Mouse (Mus musculus) embryo, embryonic 10.5 days (tissue): Measurements from ENCODE around the gene Gm49354.
"Not testable (repeated sequence)": the region's sequence is repeated elsewhere in the genome, so short reads cannot be mapped to it uniquely, and the experiment has no call there.

Experiments
- DNase-seq: peaks from one replicate; pipeline ENCODE4 v3.0.0-alpha.2; 2015; ENCODE audit warnings: low spot score

The Gm49354 gene

DNA sequence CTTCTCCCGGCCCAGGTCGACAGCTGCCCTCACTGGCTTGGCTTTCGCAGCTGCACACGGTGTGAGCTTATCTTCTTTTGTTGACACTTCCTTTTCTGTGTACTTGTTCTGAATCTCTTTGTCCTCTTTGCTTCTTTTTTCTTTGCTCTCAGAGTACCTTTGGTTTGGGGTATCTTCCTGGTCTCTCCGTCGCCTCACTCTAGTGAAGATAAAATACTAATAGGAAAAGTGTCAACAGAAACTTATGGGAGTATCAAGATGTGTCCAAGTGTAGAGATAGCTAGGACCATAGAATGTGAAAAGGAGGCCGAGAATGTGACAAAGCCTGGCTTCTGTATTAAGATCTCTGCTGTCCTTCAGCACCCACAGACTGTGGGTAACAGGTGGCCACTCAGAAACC lies at the start of gene Gm49354:
Gm49354 (minus strand) TSS at position 101 of the 400 bp plus-strand sequence.
- DNase-seq: no peak

DNA sequence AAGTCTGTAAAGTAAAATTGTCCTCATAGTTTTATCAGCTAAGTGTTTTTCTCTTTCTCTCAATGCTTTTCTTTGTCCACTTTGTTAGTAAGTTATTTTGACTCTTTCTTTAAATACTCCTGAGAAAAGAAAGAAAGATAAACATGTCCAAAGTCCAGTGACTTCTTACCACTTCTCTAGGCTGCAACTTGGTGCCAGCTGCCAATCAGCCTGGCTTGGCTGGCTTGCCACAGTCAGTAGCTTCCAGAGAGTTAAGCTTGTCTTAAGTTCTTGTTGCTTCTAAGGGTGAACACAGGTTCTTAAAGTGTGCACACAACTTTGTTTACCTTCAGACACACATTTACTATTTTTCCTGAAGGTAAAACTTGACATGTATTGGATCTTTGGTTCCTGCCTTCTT lies 43.9 kb upstream of the Gm49354 start:
- DNase-seq: no peak

DNA sequence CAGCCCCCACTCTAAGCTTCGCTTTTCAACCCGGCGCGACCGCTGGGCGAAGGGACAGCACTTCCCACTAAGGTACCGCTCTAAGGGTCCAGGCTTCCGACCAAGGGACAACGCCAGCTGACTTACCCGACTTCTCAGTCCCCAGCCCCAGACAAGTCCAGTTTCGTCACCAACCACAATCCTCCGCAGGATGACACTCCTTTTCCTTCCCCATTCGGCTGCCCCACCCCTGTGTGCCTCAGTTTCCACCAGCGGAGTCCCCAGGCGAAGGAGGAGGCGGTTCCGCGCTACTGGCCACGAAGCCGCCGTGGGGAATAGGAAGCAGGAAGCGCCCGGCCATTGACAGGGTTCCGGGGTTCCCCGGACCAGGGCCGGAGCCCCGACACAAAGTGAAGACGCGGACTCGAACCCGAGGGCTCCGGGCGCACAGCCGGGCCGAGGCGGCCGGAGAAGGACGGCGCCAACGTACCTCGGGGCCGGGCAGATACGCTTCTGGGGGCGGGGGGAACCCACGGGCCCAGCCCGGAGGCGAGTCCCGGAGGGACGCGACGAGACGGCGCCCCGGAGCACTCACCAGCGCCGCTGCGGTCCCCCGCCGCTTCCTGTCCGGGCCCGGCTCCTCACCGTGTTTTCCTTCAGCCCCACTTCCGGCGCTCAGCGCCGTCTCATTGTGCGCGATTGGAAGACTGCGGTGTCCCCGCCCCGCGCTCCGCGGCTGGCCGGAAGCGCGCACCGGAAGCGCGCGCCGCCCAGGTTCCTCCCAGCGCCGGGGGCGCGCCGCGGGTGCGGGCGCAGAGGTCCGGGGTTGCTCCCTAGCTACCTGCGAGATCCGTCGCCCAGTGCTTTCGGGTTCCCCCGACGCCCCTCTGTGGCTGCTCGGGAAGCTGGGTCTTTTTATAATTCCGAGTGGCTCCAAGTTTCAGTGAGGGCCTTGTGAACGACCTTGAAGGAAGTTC lies 40.7 kb upstream of the Gm49354 start, which contains the start of gene Tut7:
Tut7 (minus strand) TSS at position 641 of the 956 bp plus-strand sequence.
- DNase-seq: peak; percentile 96

DNA sequence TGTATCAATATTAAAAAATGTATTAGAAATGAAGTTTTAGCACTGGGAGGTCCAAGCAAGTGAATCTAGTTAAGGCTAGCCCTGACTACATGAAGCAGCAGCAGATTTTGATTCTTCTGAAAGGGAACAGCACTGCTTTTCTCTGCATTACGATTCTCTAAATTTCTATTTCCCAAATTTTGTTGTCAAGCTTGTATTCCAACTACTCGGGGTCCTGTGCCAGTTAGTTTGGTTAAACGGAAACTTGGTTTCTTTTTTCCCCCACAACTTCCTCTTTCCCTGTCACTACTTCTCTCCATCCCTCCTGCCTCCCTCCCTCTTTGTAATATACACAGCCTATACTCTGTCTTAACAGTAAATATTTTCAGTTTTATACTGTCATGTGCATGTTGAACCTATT lies 38.8 kb upstream of the Gm49354 start:
- no peak for DNase-seq

DNA sequence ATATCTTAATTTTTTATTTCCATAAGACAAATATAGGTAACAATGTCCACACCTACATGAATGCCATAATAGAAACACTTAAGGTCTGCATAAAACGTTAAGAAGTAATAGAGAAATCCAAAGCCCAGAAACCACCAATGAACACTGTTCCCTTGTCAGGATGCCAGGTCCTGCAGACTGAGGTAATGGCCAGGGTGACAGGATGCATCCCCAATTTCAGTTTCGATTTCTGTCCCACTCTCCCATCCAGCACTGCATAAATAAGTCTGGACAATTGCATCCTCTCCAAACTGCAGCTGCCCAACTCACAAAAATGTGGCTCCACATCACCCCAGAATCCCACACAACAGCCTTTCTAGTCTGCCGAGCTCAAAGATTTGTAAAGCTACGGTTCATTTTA lies 38.1 kb upstream of the Gm49354 start:
- DNase-seq: no peak

DNA sequence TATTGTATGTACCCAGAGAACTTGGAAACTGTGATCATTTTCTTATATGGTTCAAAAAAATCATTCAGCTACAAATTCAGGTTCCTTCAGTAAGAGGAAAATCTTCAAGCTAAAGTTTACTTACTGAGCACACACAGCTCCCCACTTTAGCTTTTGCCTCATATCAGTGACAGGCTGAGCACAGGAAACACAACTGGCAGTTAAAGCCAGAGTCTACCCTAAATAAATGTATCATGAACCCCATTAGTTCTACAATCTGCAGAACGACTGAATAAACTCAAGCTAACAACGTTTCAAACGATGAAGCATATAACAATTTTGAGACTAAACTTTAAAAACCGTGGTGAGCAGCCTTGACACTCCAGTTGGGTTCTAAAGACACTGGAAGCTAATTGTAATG lies 35.3 kb upstream of the Gm49354 start:
- no peak for DNase-seq

DNA sequence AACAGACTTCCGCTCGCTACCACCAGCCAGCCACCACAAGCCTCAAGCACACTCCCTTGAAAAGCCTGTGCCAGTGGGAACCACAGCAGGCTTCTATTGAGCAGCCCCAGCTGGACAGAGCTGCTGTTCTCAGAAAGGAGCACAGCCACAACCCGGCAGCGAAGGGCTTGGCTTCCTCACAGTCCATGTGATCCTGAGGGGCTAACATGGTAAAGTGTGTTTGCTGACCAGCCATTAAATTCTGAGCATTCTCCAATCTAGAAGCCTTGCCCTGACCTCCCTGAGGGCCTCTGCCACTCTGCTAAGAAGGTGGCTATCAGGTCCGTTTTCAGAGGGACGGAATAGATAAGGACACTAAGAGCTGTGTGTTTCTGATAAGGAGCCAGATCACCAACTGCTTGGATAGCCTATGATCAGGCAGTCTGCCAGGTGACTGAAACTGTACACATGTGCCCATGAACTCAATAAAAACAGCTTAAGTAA lies 32.1 kb upstream of the Gm49354 start:
- peak; percentile 6 for DNase-seq

DNA sequence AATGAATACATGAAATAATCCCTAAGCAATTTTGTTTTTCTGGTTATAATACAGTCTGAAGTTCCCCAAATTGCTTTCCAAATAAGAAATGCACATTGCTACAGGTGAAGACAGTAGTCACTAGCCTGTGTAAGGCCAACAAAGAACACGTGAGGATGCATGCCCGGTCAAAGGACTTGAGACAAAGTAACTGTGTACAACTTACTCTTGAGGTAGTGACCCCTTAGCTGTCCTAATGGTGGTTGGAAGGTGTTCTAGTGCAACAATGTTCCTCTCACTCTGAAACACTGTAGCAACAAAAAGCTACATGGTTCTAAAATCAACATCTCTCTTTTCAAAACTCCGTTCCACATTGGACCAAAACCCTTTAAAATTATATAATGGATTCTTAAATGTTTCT lies 29.5 kb upstream of the Gm49354 start:
- no peak for DNase-seq

DNA sequence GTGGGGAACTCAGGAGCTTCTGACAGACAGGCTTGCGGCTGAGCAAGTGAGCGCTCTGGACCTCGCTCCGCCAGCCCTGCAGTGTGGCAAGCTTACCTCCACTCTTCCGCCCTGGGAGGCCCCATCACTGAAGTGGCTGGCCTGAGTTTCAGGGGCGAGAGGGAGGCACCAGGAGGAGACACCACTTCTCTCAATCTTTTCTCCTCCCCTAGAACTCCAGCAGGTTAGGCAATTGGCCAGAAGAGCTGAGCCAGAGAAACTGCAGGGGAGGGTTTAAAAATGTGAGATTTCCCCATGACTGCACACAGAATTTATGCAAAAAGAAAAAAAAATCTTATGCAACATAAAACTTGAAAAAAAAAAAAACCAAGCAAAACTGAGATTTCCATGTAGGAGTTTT lies 19.0 kb upstream of the Gm49354 start:
- DNase-seq: no peak

DNA sequence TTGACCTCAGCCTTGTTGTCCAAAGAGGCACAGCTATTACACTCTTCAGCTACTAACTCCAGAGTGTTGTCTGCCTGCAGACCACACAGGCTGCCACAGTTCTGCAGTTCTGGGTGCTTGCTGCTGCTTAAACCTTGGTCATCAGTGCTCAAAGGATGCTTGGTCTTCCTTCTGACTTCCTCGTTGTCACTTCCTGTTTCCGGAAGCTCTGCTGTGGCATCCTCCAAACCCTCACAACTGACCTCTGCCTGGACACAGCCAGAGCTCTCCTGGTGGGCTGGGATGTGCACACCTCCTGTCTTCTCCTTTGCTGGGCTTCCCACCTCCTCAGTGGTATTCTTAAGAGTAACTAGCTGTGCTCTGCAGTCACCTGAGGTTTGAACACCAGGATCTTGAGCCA lies 18.0 kb upstream of the Gm49354 start:
- DNase-seq: no peak

DNA sequence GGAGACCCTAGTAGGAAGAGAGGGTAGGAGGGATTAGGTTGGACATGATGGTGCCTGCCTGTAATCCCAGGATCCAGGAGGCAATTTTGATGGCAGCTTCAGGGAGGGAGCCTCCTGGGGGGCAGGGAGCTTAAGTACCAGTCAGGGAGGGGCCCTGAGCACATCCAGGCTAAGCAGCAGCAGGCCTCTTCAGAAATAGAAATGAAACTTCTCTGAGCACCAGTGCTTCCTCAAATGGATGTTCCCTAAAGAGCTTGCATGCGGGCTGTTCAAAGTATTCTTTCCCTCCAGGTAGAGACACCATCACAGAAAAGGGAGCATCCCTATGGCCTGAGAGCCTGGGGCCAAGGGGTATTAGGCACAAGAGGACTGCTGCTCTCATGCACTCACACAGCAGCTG lies 16.3 kb upstream of the Gm49354 start:
- no peak for DNase-seq

DNA sequence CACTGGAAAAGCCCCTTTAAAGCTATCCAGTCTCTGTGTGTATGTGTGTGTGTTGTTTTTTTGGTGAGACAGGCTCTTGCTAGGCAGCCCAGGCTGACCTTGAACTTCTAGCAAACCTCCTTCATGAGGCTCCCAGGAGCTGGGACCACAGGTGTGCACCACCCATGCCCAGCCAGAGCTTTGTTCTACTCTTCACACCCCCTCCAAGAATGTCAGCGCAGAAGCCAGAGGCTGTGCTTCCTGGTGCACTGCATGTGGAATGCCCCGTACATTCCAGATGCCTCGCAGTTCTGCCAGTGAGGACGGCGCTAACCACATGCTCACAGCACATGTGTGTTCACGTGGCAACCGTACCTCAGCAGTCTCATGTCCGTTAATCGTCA lies 14.4 kb upstream of the Gm49354 start:
- DNase-seq: no peak

DNA sequence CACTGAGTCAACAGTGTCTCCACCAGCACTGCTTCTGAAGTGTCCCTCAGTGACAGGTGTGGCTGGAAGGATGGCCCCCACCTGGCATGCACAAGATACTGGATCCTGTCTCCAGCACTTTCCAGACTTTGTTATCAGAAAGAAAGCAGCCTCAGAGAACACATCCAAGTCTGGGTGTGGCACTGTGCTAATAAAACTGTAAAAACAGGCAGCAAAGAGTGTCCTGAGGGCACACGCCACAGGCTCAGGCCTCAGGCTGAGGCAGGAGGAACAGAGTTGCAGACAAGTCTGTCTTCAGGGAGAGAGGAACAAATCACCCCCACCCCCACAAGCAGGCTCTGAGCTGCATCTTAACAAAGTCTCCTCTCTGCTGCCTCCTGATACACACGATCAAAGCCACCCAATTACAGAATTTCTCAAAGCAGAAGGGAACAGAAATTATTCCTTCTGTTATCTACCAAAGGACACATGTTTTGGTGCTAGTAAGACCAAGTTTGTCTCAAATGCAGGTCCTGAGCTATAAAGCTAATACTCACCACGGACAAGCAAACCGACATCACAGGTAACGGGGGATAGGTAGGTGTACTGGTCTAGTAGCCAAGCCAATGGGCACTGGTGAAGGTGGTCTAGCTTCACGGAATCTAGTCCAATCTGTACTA lies 13.9 kb upstream of the Gm49354 start:
- no peak for DNase-seq

DNA sequence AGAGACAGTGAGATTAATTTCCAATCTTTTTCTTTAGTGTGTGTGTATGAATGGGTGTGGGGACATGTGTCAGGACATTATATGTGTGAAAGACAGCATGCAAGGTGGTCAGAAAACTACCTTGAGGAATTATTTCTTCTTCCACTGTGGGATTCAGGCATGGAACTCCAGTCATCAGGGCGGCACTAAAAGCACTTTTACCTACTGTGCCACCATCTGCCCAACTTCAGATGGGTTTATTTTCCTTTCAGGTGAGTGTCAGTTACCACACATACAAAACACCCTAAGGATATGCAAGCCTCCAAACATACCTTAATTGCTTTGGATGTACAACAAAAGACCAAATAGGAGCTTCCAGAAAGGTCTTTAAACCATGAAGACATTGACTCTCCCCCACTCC lies 12.7 kb upstream of the Gm49354 start:
- DNase-seq: no peak

DNA sequence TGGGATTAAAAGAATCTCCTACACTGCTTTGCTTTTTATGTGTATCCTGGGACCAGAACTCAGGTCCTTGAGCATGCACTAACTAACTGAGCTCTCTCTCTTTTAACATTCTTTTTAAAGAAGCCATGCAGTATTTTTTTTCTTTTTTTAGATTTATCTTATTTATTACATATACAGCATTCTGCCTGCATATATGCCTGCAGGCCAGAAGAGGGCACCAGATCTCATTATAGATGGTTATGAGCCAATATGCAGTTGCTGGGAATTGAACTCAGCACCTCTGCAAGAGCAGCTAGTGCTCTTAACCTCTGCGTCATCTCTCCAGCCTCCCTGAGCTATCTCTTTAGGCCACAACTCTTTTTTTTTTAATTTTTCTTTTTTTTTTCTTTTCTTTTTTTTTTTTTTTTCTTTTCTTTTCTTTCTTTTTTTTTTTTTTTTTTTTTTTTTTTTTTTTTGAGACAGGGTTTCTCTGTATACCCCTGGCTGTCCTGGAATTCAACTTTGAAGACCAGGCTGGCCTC lies 2.2 kb downstream of the Gm49354 start:
- DNase-seq: not testable (repeated sequence)

DNA sequence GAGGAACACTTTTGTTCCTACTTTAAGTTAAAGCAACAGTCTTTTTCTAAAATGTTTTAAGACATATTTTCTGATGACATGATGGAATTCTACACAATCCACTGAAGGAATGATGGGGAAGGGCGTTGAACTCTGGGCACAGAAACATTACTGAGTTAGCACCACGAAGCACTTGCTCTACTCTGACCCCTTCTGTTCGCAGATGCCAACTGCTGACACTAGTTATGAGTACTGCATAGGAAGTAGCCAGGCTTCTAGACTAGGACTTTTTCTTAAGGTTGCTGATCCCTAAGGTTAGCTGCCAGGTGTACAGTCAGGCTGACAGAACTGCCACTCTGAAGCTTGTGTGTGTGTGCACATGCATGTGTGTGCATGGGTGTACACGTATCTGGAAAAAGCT lies 2.8 kb downstream of the Gm49354 start:
- no peak for DNase-seq

DNA sequence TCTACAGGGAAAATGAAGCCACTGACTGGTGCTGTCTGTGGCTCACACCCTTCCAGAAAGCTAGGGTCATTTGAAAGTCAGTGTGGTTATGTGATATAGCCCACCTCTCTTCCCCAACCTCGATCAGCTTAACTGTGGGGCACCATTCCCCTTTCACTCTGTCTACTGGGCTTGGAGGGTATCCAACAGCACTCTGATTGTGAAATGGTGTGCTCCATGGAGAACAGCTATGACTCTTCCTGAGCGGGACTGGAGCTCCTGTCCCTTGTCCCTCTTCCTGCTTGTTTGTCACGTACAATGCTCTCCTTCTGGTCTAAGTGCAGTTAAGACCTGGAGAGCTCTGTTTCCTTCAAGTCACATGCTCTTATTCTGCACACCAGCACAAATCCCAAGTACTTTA lies 6.9 kb downstream of the Gm49354 start:
- DNase-seq: no peak

DNA sequence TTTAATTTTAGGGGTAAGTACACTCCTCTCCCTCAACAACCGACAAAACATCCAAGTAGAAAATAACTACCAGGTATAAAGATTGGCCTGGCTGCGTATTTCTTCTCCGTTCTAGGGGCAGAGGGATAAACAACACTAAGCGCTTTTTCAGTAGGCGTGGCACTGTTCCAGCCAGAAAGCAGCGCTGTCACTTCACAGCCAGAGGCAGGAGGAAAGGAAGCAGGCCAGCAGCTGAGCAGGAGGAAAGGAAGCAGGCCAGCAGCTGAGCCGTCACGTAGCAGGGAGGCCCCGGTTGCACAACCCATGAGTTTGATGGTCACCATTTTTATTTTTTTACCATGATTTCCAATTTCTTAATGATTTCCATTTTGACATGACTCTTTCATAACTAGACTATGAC lies 10.8 kb downstream of the Gm49354 start:
- DNase-seq: no peak

DNA sequence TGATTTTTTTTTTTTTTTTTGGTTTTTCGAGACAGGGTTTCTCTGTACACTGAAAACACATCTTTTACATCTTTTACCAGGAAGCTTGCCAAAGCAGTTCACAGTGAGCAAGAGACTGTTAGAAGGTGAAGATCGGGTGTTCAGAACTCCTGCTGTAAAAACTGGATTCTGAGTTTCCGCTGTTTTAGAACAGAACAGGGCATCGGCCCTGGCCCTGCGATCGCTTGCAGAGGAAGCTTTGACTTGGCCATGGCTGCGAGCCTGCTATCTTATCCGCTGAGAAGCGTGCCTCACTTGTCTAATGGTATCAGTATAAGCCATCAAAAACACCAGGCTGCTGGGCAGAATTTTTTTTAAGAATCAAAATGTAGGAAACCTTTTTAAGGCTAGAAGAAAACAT lies 11.2 kb downstream of the Gm49354 start:
- no peak for DNase-seq

DNA sequence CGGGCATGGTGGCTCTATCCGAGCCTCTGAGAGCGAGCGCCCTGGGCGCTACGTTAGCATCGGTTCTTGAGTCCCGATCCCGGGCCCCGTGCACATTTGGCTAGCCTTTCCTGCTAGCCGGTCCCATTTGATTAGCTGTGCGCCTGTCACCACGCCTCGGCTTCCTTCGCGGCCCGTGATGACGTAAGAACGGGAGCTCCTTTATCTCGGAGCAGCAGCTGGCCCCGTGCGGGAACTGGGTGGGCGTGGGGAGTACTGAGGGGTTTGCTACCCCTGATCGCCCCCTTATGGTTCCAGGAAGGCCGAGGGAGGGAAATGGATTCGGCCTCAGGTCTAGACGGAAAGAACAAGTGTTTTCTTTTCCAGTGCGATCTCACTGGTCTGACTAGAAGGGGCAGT lies 11.9 kb downstream of the Gm49354 start:
- peak; percentile 93 for DNase-seq

DNA sequence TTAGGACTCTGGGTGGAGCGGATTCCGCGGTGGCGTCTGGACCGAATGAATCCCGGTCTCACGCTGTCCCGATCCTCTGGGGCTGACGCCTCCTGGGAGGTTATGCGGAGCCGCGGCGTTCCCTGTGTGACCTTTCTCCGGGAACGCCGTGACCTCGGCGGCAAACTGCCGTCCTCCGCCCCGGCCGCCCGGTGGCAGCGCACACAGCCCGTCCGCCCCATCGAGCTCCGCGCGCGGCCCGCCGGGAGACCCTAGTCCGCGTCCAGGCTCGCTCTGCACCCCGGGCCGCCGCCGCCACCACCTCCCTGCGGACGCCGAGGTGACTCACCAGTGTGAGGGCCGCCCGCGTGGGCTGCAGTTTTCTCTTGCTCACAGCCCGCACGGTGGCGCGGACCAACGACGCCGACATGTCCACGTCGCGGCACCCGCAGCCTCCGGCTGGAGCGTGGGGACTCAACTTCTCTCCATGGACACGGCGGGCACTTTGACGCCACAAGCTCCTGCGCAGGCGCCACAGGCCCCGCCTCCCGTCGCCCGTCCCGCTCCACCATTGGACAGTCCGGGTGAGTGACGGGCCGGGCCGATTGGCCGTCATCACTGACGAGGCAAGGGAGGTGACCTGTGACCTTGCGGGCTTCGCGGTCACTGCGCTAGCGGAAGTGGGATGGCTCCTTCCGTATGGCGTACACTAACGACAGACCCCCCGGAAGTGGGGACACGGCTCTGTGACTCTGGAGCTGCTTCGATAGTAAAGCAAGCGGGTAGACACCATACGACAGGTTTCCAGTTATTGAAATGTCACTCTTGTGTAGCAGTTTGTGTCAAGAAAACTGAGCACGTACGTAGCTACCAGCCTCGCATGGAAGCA lies 12.5 kb downstream of the Gm49354 start, which contains the start of gene Isca1:
Isca1 (minus strand) TSS at position 515 of the 868 bp plus-strand sequence.
- peak; percentile 99 for DNase-seq

DNA sequence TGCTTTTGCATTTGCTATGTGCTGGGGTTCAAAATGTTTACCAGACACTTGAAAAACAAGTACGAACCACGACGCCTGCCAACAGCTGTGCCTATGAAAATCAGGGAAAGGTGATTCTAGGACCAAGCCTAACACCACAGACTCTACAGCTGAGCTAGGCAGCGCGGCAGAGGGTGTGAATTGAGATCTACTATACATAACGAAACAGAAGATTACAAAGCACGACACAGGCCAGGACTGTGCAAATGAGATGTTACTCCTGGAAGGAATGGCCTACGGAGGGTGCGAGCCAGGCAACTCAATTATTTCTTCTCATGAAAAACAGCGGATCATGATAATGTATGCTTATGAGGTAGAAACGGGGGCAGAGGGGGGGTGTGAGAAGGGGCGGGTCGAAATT lies 13.5 kb downstream of the Gm49354 start:
- peak; percentile 7 for DNase-seq
